Mouse (Mus musculus): ENCODE measurements around the gene Bcl7b. TPM values are rescaled to one million over a fixed set of nuclear protein-coding genes. Genes with fewer than 3 reads are reported as not detected.

Bcl7b gene
- polyA plus RNA-seq, 1 experiment from 2014 or later = 37.9 TPM

DNA sequence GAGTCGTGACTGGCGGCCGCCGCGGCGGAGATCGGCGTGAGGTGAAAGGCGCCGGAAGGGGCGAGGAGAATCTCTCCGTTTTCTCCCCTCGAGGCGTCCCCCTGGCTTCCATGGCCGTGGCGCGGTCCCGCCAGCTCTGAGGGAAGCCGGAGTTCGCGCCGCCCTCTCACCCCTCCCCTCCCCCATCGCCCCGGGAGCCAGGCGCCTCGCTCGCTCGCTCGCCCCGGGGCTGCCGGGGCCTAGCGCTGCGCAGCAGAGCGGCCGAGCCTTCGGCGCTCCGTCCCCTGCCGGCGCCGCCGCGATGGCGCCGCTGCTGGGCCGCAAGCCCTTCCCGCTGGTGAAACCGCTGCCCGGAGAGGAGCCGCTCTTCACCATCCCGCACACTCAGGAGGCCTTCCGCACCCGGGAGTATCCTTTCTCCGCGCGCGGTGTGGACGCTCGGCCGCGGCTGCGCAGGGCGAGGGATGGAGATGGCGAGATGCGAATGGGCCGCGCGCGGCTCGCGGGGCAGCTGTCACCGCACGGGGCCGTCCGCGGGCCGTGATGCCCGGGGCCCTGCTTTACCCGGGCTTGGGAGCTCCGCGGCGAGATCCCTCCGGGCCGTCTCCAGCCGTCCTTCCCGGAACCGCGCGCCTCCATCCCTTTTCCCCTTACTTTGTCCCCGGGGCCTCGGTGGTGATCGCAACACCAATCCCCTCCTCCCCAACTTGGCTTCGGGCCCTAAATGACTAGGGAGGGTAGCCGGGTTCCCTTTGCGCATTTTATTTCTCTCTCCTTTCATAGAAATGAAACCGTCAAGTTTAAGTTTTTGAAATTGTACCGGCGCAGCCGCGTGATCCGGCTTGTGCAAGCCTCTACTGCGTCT is 19.5 kb downstream of the Bcl7b start:
- ATAC-seq = peak; percentile 57
- H3K27ac ChIP-seq (ENCODE audit: low read depth, low read length) = peak overlapping the region; percentile 96
- no peaks in the 10 kb centered on the region for H3K27me3 ChIP-seq (replicated peaks; ENCODE audit: control insufficient read depth, insufficient read depth, low read length)
- under 1% methylated on average over 67 of the region's 102 CpGs for WGBS
- H3K4me1 ChIP-seq (ENCODE audit: control insufficient read depth, insufficient read depth, low read depth, low read length) = peaks cover 22% of the 10 kb centered on the region
- H3K4me3 ChIP-seq (ENCODE audit: low read length) = peak overlapping the region; percentile 99
- no peaks in the 10 kb centered on the region for H3K9me3 ChIP-seq (ENCODE audit: control insufficient read depth, low read length)
- H3K9ac ChIP-seq (ENCODE audit: low read depth, low read length) = peak overlapping the region; percentile 97
- H3K36me3 ChIP-seq (ENCODE audit: control insufficient read depth, insufficient read depth, low read length) = no peaks in the 10 kb centered on the region
- H3K4me2 ChIP-seq (ENCODE audit: low read length) = peak overlapping the region; percentile 92

DNA sequence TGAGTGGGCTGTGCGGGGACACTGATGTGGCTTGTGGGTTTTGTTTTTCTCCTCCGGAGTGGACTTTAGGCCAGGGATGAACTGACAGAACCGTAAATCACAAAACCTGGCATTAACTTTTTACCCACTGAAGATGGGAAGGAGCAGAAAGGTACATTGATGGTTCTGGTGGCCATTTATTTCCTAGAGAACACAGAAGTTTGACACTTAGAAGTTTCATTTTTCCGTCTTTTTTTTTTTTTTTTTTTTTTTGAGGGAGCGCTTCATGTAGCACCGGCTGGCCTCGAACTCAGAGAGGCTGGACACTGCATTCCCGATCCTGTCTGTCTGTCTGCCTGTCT is 20.1 kb downstream of the Bcl7b start:
- Histone ChIP-seq H3K9me3 (ENCODE audit: control insufficient read depth, low read length) (no peaks in the 10 kb centered on the region), H3K36me3 (ENCODE audit: control insufficient read depth, insufficient read depth, low read length) (no peaks in the 10 kb centered on the region), H3K4me2 (ENCODE audit: low read length) (peak overlapping the region; percentile 92), H3K9ac (ENCODE audit: low read depth, low read length) (peak overlapping the region; percentile 97), H3K4me3 (ENCODE audit: low read length) (peak overlapping the region; percentile 99), H3K27me3 (replicated peaks; ENCODE audit: control insufficient read depth, insufficient read depth, low read length) (no peaks in the 10 kb centered on the region), H3K27ac (ENCODE audit: low read depth, low read length) (peak overlapping the region; percentile 96), H3K4me1 (ENCODE audit: control insufficient read depth, insufficient read depth, low read depth, low read length) (peaks cover 25% of the 10 kb centered on the region)
- WGBS = 1% methylated on average over 8 of the region's 8 CpGs
- no peak for ATAC-seq

DNA sequence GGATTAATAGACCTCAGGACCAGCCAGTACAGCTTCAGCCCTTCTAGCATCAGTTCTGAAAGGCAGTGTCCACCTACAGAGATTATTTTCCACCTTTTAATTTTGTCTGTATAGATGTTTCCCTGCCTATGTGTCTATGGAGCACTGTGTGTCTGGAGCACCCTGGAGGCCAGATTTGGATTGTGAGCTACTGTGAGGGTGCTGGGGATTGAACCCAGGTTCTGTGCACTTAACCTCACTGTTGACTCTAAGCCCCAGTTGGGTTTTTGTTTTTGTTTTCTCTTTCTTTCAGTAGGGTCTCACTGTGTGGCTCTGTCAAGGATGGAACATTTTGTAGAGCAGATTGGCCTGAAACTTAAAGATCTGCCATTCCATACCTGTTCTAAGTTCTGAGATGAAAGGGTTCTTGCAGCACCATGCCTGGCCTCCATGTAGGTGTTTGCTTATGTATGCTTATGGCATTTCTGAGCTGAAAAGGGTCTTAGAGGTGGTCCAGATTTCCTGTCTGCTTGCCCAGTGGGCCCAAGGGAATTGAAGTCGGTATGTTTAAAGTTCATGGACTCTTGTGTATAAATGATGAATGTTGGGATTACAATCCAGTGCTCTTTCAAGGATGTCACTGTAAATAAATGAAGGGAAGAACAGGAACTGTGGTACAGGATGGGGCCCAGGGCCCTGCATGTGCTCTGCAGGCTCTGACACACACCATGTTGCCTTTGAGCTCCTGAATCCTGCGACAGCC is 21.4 kb downstream of the Bcl7b start:
- no peak overlapping the region for H3K27ac ChIP-seq (ENCODE audit: low read depth, low read length)
- peak overlapping the region; percentile 50 for H3K9ac ChIP-seq (ENCODE audit: low read depth, low read length)
- H3K4me1 ChIP-seq (ENCODE audit: control insufficient read depth, insufficient read depth, low read depth, low read length) = peaks cover 25% of the 10 kb centered on the region
- H3K9me3 ChIP-seq (ENCODE audit: control insufficient read depth, low read length) = no peaks in the 10 kb centered on the region
- H3K27me3 ChIP-seq (replicated peaks; ENCODE audit: control insufficient read depth, insufficient read depth, low read length) = no peaks in the 10 kb centered on the region
- peak overlapping the region; percentile 92 for H3K4me2 ChIP-seq (ENCODE audit: low read length)
- no peaks in the 10 kb centered on the region for H3K36me3 ChIP-seq (ENCODE audit: control insufficient read depth, insufficient read depth, low read length)
- H3K4me3 ChIP-seq (ENCODE audit: low read length) = peak overlapping the region; percentile 2; the same call in 1 of the 2 replicates
- 62% methylated on average over 2 of the region's 2 CpGs for whole genome bisulfite sequencing
- ATAC-seq = no peak

DNA sequence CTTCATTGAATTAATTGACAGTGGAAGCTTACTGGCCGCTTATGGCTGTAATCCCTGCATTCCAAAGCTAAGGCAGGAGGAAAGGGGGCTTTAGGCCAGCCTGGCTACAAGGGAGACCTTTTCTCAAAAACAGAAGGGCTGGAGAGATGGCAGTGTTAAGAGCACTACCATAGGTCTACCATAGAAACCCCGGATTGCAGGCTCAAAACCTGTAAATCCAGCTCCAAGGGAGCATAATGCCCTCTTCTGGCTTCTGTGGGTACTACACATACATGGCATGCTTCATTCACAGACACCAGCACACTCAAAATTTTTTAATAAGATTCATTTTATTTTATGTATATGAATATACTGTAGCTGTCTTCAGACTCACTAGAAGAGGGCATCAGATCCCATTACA is 23.5 kb downstream of the Bcl7b start:
- H3K4me3 ChIP-seq (ENCODE audit: low read length) = no peak overlapping the region
- WGBS = 32% methylated on average over 2 of the region's 2 CpGs
- no peak overlapping the region for H3K4me2 ChIP-seq (ENCODE audit: low read length)
- no peaks in the 10 kb centered on the region for H3K9me3 ChIP-seq (ENCODE audit: control insufficient read depth, low read length)
- no peaks in the 10 kb centered on the region for H3K36me3 ChIP-seq (ENCODE audit: control insufficient read depth, insufficient read depth, low read length)
- peaks cover 25% of the 10 kb centered on the region for H3K4me1 ChIP-seq (ENCODE audit: control insufficient read depth, insufficient read depth, low read depth, low read length)
- ATAC-seq = no peak
- H3K9ac ChIP-seq (ENCODE audit: low read depth, low read length) = no peak overlapping the region
- H3K27me3 ChIP-seq (replicated peaks; ENCODE audit: control insufficient read depth, insufficient read depth, low read length) = no peaks in the 10 kb centered on the region
- no peak overlapping the region for H3K27ac ChIP-seq (ENCODE audit: low read depth, low read length)

DNA sequence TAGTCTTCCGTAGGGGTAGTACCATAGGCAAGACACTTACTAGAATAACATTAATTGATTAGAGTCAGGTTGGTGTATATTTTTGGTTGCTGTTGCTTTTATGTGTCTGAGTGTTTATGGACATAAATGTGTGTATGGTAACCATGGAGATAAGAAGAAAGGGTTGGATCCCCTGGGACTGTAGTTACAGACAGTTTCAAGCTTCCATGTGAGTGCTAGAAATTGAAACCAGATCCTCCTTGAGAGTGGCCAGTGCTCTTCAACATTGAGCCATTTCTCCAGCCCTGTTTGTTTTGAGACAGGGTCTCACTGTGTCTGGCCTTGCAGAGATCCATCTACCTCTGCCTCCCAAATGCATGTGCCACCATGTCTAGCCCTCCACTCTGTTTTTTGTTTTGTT is 24.3 kb downstream of the Bcl7b start:
- 91% methylated on average over 1 of the region's 1 CpGs for WGBS
- no peaks in the 10 kb centered on the region for H3K36me3 ChIP-seq (ENCODE audit: control insufficient read depth, insufficient read depth, low read length)
- H3K4me2 ChIP-seq (ENCODE audit: low read length) = no peak overlapping the region
- no peak overlapping the region for H3K27ac ChIP-seq (ENCODE audit: low read depth, low read length)
- no peak overlapping the region for H3K9ac ChIP-seq (ENCODE audit: low read depth, low read length)
- no peaks in the 10 kb centered on the region for H3K27me3 ChIP-seq (replicated peaks; ENCODE audit: control insufficient read depth, insufficient read depth, low read length)
- H3K9me3 ChIP-seq (ENCODE audit: control insufficient read depth, low read length) = no peaks in the 10 kb centered on the region
- peaks cover 25% of the 10 kb centered on the region for H3K4me1 ChIP-seq (ENCODE audit: control insufficient read depth, insufficient read depth, low read depth, low read length)
- no peak for ATAC-seq
- no peak overlapping the region for H3K4me3 ChIP-seq (ENCODE audit: low read length)

DNA sequence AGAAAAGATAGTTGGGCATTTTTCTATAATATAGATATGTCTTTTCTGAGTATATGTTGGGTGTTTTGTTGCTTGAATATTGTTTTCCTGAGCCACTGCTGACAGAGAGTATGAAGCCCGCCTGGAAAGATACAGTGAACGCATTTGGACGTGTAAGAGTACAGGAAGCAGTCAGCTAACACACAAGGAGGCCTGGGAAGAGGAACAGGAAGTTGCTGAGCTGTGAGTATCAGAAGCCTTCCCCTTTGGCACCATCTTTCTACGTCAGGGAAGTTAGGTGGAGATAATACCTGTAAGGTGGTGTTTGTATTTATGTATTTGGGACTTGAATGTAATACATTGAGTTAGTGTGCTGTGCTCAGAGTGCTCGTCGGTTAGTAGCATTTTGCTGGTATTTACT is 28.3 kb downstream of the Bcl7b start:
- Histone ChIP-seq H3K4me1 (ENCODE audit: control insufficient read depth, insufficient read depth, low read depth, low read length) (peaks cover 7% of the 10 kb centered on the region), H3K36me3 (ENCODE audit: control insufficient read depth, insufficient read depth, low read length) (0 out of 2 replicates have a peak, but pooled peaks cover 2% of the 10 kb centered on the region)
- 90% methylated on average over 6 of the region's 6 CpGs for WGBS

DNA sequence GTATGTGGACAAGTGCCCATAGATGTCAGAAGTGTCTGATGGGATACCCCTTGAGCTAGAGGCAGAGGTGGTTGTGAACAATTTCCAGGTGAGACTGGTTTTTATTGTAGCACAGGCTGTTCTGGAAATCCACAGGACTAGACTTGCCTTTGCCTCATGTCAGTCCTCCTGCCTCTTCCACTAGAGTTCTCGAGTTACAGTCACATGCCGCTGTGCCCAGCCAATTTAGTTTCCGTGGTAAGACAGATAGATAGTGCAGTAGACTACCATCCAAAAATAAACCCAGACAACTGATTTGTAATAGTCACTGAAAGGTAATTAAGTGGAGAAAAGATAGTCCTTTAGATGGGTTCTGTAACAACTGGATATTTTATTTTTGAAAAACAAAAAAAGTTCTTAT is 34.7 kb downstream of the Bcl7b start:
- peaks cover 15% of the 10 kb centered on the region for H3K36me3 ChIP-seq (ENCODE audit: control insufficient read depth, insufficient read depth, low read length)

More for the DNA sequence above, 28.3 kb downstream of the Bcl7b start:
- Histone ChIP-seq H3K4me3 (ENCODE audit: low read length) (no peak overlapping the region), H3K27ac (ENCODE audit: low read depth, low read length) (no peak overlapping the region), H3K4me2 (ENCODE audit: low read length) (no peak overlapping the region), H3K27me3 (replicated peaks; ENCODE audit: control insufficient read depth, insufficient read depth, low read length) (no peaks in the 10 kb centered on the region), H3K9ac (ENCODE audit: low read depth, low read length) (no peak overlapping the region), H3K9me3 (ENCODE audit: control insufficient read depth, low read length) (no peaks in the 10 kb centered on the region)
- ATAC-seq = no peak

DNA sequence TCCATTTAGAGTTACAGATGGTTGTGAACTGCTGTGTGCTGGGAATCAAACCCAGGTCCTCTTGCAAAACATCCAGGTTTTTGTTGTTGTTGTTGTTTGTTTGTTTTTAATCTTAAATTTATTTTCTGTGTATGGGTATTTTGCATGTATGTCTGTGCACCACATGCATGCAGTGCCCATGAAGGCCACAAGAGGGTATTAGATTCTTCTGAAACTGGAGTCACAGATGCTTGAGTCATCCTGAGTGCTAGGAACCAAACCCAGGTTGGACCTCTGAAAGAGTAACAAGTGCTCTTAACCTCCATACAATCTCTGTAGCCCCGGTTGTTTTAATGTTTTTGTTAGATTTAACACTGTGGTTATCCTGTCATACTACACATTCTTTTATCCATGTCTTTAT is 40.1 kb downstream of the Bcl7b start:
- no peak overlapping the region for H3K4me3 ChIP-seq (ENCODE audit: low read length)
- H3K4me2 ChIP-seq (ENCODE audit: low read length) = no peak overlapping the region
- no peaks in the 10 kb centered on the region for H3K9me3 ChIP-seq (ENCODE audit: control insufficient read depth, low read length)
- no peak overlapping the region for H3K27ac ChIP-seq (ENCODE audit: low read depth, low read length)
- H3K27me3 ChIP-seq (replicated peaks; ENCODE audit: control insufficient read depth, insufficient read depth, low read length) = no peaks in the 10 kb centered on the region
- no peak for ATAC-seq
- WGBS = 97% methylated on average over 1 of the region's 1 CpGs
- H3K4me1 ChIP-seq (ENCODE audit: control insufficient read depth, insufficient read depth, low read depth, low read length) = no peaks in the 10 kb centered on the region
- H3K9ac ChIP-seq (ENCODE audit: low read depth, low read length) = no peak overlapping the region
- H3K36me3 ChIP-seq (ENCODE audit: control insufficient read depth, insufficient read depth, low read length) = peaks cover 36% of the 10 kb centered on the region

More for the DNA sequence above, 34.7 kb downstream of the Bcl7b start:
- no peak overlapping the region for H3K4me2 ChIP-seq (ENCODE audit: low read length)
- H3K27me3 ChIP-seq (replicated peaks; ENCODE audit: control insufficient read depth, insufficient read depth, low read length) = no peaks in the 10 kb centered on the region
- 95% methylated on average over 3 of the region's 3 CpGs for WGBS
- H3K9me3 ChIP-seq (ENCODE audit: control insufficient read depth, low read length) = no peaks in the 10 kb centered on the region
- H3K27ac ChIP-seq (ENCODE audit: low read depth, low read length) = no peak overlapping the region
- H3K4me1 ChIP-seq (ENCODE audit: control insufficient read depth, insufficient read depth, low read depth, low read length) = no peaks in the 10 kb centered on the region
- H3K4me3 ChIP-seq (ENCODE audit: low read length) = no peak overlapping the region
- ATAC-seq = no peak
- H3K9ac ChIP-seq (ENCODE audit: low read depth, low read length) = no peak overlapping the region

DNA sequence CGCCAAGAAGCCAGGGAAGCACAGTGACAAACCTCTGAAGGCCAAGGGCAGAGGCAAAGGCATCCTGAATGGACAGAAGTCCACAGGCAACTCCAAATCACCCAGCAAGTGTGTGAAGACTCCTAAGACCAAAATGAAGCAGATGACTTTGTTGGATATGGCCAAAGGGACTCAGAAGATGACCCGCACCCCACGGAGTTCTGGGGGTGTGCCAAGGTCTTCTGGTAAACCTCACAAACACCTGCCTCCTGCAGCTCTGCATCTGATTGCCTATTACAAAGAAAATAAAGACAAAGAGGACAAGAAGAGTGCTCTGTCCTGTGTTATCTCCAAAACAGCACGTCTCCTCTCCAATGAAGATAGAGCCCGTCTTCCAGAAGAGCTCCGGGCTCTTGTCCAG is 48.8 kb downstream of the Bcl7b start:
- WGBS = 91% methylated on average over 6 of the region's 6 CpGs
- H3K36me3 ChIP-seq (ENCODE audit: control insufficient read depth, insufficient read depth, low read length) = peaks cover 45% of the 10 kb centered on the region
- ATAC-seq = no peak

More for the DNA sequence above, 48.8 kb downstream of the Bcl7b start:
- Histone ChIP-seq H3K4me1 (ENCODE audit: control insufficient read depth, insufficient read depth, low read depth, low read length) (no peaks in the 10 kb centered on the region), H3K4me2 (ENCODE audit: low read length) (no peak overlapping the region), H3K9me3 (ENCODE audit: control insufficient read depth, low read length) (no peaks in the 10 kb centered on the region), H3K27ac (ENCODE audit: low read depth, low read length) (no peak overlapping the region), H3K27me3 (replicated peaks; ENCODE audit: control insufficient read depth, insufficient read depth, low read length) (no peaks in the 10 kb centered on the region), H3K9ac (ENCODE audit: low read depth, low read length) (no peak overlapping the region), H3K4me3 (ENCODE audit: low read length) (no peak overlapping the region)

Measured in hindbrain, embryonic 16.5 days (tissue).